Mouse (Mus musculus) monocyte, adult 5-6 weeks (primary cell): ENCODE data around the gene Hist1h2bf. TPM values are rescaled to one million over a fixed set of nuclear protein-coding genes. Genes with fewer than 3 reads are reported as not detected.
"Not testable (repeated sequence)": the region's sequence is repeated elsewhere in the genome, so short reads cannot be mapped to it uniquely, and the experiment has no call there.

Experiments
- ATAC-seq: fragments of 153-309, 156-312 bp; replicated peaks from 2 replicates; pipeline ENCODE4 v1.8.0; 2017; ENCODE audit warnings: mild to moderate bottlenecking; ENCODE audit not compliant: low TSS enrichment, insufficient number of reproducible peaks, severe bottlenecking, poor library complexity, low FRiP score
- total RNA-seq: library from RNA; stranded (forward); fragments of 200-1000, 200-491, 200-594 nt; gene quantifications from 3 replicates; pipeline ENCODE4 v1.2.3, GENCODE M21; 2017

The Hist1h2bf gene
- total RNA-seq, 1 experiment from 2014 or later = 19.2 TPM

- no peak for ATAC-seq
Observed at GRCm38 (mm10) chr13:23592614-23593013, 18.6 kb upstream of the Hist1h2bf start.

- ATAC-seq = not testable (repeated sequence)
Observed at GRCm38 (mm10) chr13:23591886-23592285, 17.9 kb upstream of the Hist1h2bf start.

GRCm38 (mm10) chr13:23591206-23591605 lies 17.2 kb upstream of the Hist1h2bf start:
- no peak for ATAC-seq

GRCm38 (mm10) chr13:23586940-23587225 lies 12.9 kb upstream of the Hist1h2bf start:
- no peak for ATAC-seq

GRCm38 (mm10) chr13:23586099-23586939 lies 12.3 kb upstream of the Hist1h2bf start:
- no peak for ATAC-seq

- ATAC-seq = peak; percentile 78
Observed at GRCm38 (mm10) chr13:23585442-23586098, 11.6 kb upstream of the Hist1h2bf start.

- ATAC-seq = peak; percentile 64
Observed at GRCm38 (mm10) chr13:23585029-23585441, 11.0 kb upstream of the Hist1h2bf start.

GRCm38 (mm10) chr13:23584331-23584730 lies 10.3 kb upstream of the Hist1h2bf start:
- no peak for ATAC-seq

GRCm38 (mm10) chr13:23583387-23584068 lies 9.5 kb upstream of the Hist1h2bf start:
- ATAC-seq = no peak

- ATAC-seq = no peak
Observed at GRCm38 (mm10) chr13:23582219-23583056, 8.4 kb upstream of the Hist1h2bf start.

- peak; percentile 92 for ATAC-seq
Observed at GRCm38 (mm10) chr13:23581408-23582218, 7.6 kb upstream of the Hist1h2bf start, which contains the start of gene Hist1h4d. Gene Hist1h4d, plus strand, starts transcription at chr13:23581598.

- ATAC-seq = no peak
Observed at GRCm38 (mm10) chr13:23577835-23578234, 3.8 kb upstream of the Hist1h2bf start.

- no peak for ATAC-seq
Observed at GRCm38 (mm10) chr13:23576906-23577639, 3.1 kb upstream of the Hist1h2bf start.

GRCm38 (mm10) chr13:23576351-23576881 lies 2.4 kb upstream of the Hist1h2bf start:
- no peak for ATAC-seq

- ATAC-seq = not testable (repeated sequence)
Observed at GRCm38 (mm10) chr13:23575864-23576313, 1.9 kb upstream of the Hist1h2bf start.

- peak; percentile 78 for ATAC-seq
Observed at GRCm38 (mm10) chr13:23575271-23575851, 1.4 kb upstream of the Hist1h2bf start, which contains the start of gene Hist1h3d. Gene Hist1h3d, plus strand, starts transcription at chr13:23575763.
